Mouse (Mus musculus): ENCODE measurements around the gene Ankrd17. TPM values are rescaled to one million over a fixed set of nuclear protein-coding genes. Genes with fewer than 3 reads are reported as not detected.

Gene Ankrd17
- polyA plus RNA-seq (2012; rRNA removed) = 6.6 and 13.0 TPM in 2 replicates

- peak within 1 kb of the TSS; percentile 94 for H3K27ac ChIP-seq (ENCODE audit: insufficient read depth, low read depth, low read length)
- no peaks in the 10 kb centered on the region for H3K27me3 ChIP-seq (ENCODE audit: control insufficient read depth, insufficient read depth, low read length)
- no peaks in the 10 kb centered on the region for H3K36me3 ChIP-seq (ENCODE audit: control insufficient read depth, insufficient read depth, low read length)
- TF ChIP-seq POLR2A (IDR thresholded peaks at IDR 0.05; ENCODE audit: low read depth, low read length) (peak; percentile 49), CTCF (IDR thresholded peaks at IDR 0.05; ENCODE audit: extremely low read depth, insufficient read length, insufficient replicate concordance, low read depth, low read length) (no peak)
- WGBS = under 1% methylated on average over 67 of the region's 104 CpGs
- peak within 1 kb of the TSS; percentile 88 for H3K4me3 ChIP-seq (ENCODE audit: low read depth, low read length)
- H3K4me1 ChIP-seq (ENCODE audit: control insufficient read depth, insufficient read depth, insufficient read length, low read length) = peaks cover 2% of the 10 kb centered on the region; the same call in 1 of the 2 replicates
Measured at GRCm38 (mm10) chr5:90366121-90367066, at the start of gene Ankrd17. Ankrd17 (minus strand) TSS chr5:90366577.

GRCm38 (mm10) chr5:90414925-90415295 lies 48.5 kb upstream of the Ankrd17 start:
- H3K4me3 ChIP-seq (ENCODE audit: low read depth, low read length) = no peak overlapping the region
- H3K27me3 ChIP-seq (ENCODE audit: control insufficient read depth, insufficient read depth, low read length) = no peaks in the 10 kb centered on the region
- H3K27ac ChIP-seq (ENCODE audit: insufficient read depth, low read depth, low read length) = no peak overlapping the region
- 15% methylated on average over 6 of the region's 6 CpGs for WGBS
- no peaks in the 10 kb centered on the region for H3K4me1 ChIP-seq (ENCODE audit: control insufficient read depth, insufficient read depth, insufficient read length, low read length)
- TF ChIP-seq CTCF (IDR thresholded peaks at IDR 0.05; ENCODE audit: extremely low read depth, insufficient read length, insufficient replicate concordance, low read depth, low read length) (no peak), POLR2A (IDR thresholded peaks at IDR 0.05; ENCODE audit: low read depth, low read length) (no peak)
- H3K36me3 ChIP-seq (ENCODE audit: control insufficient read depth, insufficient read depth, low read length) = no peaks in the 10 kb centered on the region

GRCm38 (mm10) chr5:90414142-90414924 lies 48.0 kb upstream of the Ankrd17 start:
- H3K4me3 ChIP-seq (ENCODE audit: low read depth, low read length) = no peak overlapping the region
- whole genome bisulfite sequencing = 31% methylated on average over 8 of the region's 8 CpGs
- no peak overlapping the region for H3K27ac ChIP-seq (ENCODE audit: insufficient read depth, low read depth, low read length)
- H3K4me1 ChIP-seq (ENCODE audit: control insufficient read depth, insufficient read depth, insufficient read length, low read length) = no peaks in the 10 kb centered on the region
- TF ChIP-seq POLR2A (IDR thresholded peaks at IDR 0.05; ENCODE audit: low read depth, low read length) (no peak), CTCF (IDR thresholded peaks at IDR 0.05; ENCODE audit: extremely low read depth, insufficient read length, insufficient replicate concordance, low read depth, low read length) (no peak)
- no peaks in the 10 kb centered on the region for H3K36me3 ChIP-seq (ENCODE audit: control insufficient read depth, insufficient read depth, low read length)
- H3K27me3 ChIP-seq (ENCODE audit: control insufficient read depth, insufficient read depth, low read length) = 0 out of 2 replicates have a peak, but pooled peaks cover 3% of the 10 kb centered on the region

- Histone ChIP-seq H3K27me3 (ENCODE audit: control insufficient read depth, insufficient read depth, low read length) (0 out of 2 replicates have a peak, but pooled peaks cover 3% of the 10 kb centered on the region), H3K27ac (ENCODE audit: insufficient read depth, low read depth, low read length) (no peak overlapping the region), H3K4me1 (ENCODE audit: control insufficient read depth, insufficient read depth, insufficient read length, low read length) (no peaks in the 10 kb centered on the region), H3K4me3 (ENCODE audit: low read depth, low read length) (no peak overlapping the region), H3K36me3 (ENCODE audit: control insufficient read depth, insufficient read depth, low read length) (no peaks in the 10 kb centered on the region)
- TF ChIP-seq CTCF (IDR thresholded peaks at IDR 0.05; ENCODE audit: extremely low read depth, insufficient read length, insufficient replicate concordance, low read depth, low read length) = no peak
- 59% methylated on average over 4 of the region's 4 CpGs for WGBS
Measured at GRCm38 (mm10) chr5:90405210-90405609, 38.8 kb upstream of the Ankrd17 start.

- H3K4me1 ChIP-seq (ENCODE audit: control insufficient read depth, insufficient read depth, insufficient read length, low read length) = no peaks in the 10 kb centered on the region
- no peak overlapping the region for H3K4me3 ChIP-seq (ENCODE audit: low read depth, low read length)
- H3K27me3 ChIP-seq (ENCODE audit: control insufficient read depth, insufficient read depth, low read length) = no peaks in the 10 kb centered on the region
- no peaks in the 10 kb centered on the region for H3K36me3 ChIP-seq (ENCODE audit: control insufficient read depth, insufficient read depth, low read length)
- TF ChIP-seq POLR2A (IDR thresholded peaks at IDR 0.05; ENCODE audit: low read depth, low read length) (no peak), CTCF (IDR thresholded peaks at IDR 0.05; ENCODE audit: extremely low read depth, insufficient read length, insufficient replicate concordance, low read depth, low read length) (no peak)
- H3K27ac ChIP-seq (ENCODE audit: insufficient read depth, low read depth, low read length) = no peak overlapping the region
- 78% methylated on average over 4 of the region's 4 CpGs for WGBS
Measured at GRCm38 (mm10) chr5:90396817-90397216, 30.4 kb upstream of the Ankrd17 start.

GRCm38 (mm10) chr5:90394322-90394721 lies 27.9 kb upstream of the Ankrd17 start:
- WGBS = 67% methylated on average over 4 of the region's 4 CpGs
- no peaks in the 10 kb centered on the region for H3K4me1 ChIP-seq (ENCODE audit: control insufficient read depth, insufficient read depth, insufficient read length, low read length)
- H3K36me3 ChIP-seq (ENCODE audit: control insufficient read depth, insufficient read depth, low read length) = no peaks in the 10 kb centered on the region
- no peaks in the 10 kb centered on the region for H3K27me3 ChIP-seq (ENCODE audit: control insufficient read depth, insufficient read depth, low read length)
- H3K27ac ChIP-seq (ENCODE audit: insufficient read depth, low read depth, low read length) = no peak overlapping the region
- H3K4me3 ChIP-seq (ENCODE audit: low read depth, low read length) = no peak overlapping the region
- TF ChIP-seq POLR2A (IDR thresholded peaks at IDR 0.05; ENCODE audit: low read depth, low read length) (no peak), CTCF (IDR thresholded peaks at IDR 0.05; ENCODE audit: extremely low read depth, insufficient read length, insufficient replicate concordance, low read depth, low read length) (no peak)

- H3K27me3 ChIP-seq (ENCODE audit: control insufficient read depth, insufficient read depth, low read length) = no peaks in the 10 kb centered on the region
- no peaks in the 10 kb centered on the region for H3K4me1 ChIP-seq (ENCODE audit: control insufficient read depth, insufficient read depth, insufficient read length, low read length)
- H3K4me3 ChIP-seq (ENCODE audit: low read depth, low read length) = no peak overlapping the region
- TF ChIP-seq CTCF (IDR thresholded peaks at IDR 0.05; ENCODE audit: extremely low read depth, insufficient read length, insufficient replicate concordance, low read depth, low read length) = no peak
- TF ChIP-seq POLR2A (IDR thresholded peaks at IDR 0.05; ENCODE audit: low read depth, low read length) = no peak
- no peaks in the 10 kb centered on the region for H3K36me3 ChIP-seq (ENCODE audit: control insufficient read depth, insufficient read depth, low read length)
- WGBS = 36% methylated on average over 5 of the region's 5 CpGs
- no peak overlapping the region for H3K27ac ChIP-seq (ENCODE audit: insufficient read depth, low read depth, low read length)
Measured at GRCm38 (mm10) chr5:90393764-90394163, 27.4 kb upstream of the Ankrd17 start.
